Mouse (Mus musculus) cerebellum, adult 2 months (tissue): ENCODE data around the gene Cdh18.

Experiments
- CTCF ChIP-seq: fragments of 200-500 bp; IDR thresholded peaks from 2 replicates; pipeline ENCODE4 v1.5.1; 2011; ENCODE audit warnings: low read depth, mild to moderate bottlenecking, control low read depth, low read length, moderate library complexity, borderline replicate concordance; ENCODE audit not compliant: insufficient read depth
- POLR2A ChIP-seq: fragments of 200-500 bp; IDR thresholded peaks from 2 replicates; pipeline ENCODE4 v1.6.1; 2011; ENCODE audit warnings: low read length, control low read depth, borderline replicate concordance; ENCODE audit not compliant: insufficient read depth

DNA sequence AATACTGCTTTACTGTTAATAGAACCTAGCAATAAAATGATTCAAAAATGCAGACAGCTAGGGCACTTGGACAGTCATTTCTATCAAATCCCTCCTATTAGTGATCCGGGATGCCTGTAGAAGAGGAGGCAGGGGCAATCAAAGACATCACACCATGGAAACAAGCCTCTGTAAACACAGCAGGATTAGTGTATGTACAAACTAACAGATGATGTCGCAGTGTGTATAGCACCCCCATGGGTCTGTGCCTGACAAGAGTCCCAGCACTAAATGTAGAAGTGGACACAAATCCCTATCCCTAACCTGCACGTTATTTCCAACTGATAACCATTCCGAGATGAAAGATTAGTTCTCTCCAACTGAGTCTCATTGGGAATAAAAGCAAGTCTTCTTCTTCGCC lies 547.8 kb downstream of the Cdh18 start:
- no peak for TF ChIP-seq CTCF
- TF ChIP-seq POLR2A, result no peak
